ENCODE assay signal across 14 mouse cellular contexts in the genomic region with DNA sequence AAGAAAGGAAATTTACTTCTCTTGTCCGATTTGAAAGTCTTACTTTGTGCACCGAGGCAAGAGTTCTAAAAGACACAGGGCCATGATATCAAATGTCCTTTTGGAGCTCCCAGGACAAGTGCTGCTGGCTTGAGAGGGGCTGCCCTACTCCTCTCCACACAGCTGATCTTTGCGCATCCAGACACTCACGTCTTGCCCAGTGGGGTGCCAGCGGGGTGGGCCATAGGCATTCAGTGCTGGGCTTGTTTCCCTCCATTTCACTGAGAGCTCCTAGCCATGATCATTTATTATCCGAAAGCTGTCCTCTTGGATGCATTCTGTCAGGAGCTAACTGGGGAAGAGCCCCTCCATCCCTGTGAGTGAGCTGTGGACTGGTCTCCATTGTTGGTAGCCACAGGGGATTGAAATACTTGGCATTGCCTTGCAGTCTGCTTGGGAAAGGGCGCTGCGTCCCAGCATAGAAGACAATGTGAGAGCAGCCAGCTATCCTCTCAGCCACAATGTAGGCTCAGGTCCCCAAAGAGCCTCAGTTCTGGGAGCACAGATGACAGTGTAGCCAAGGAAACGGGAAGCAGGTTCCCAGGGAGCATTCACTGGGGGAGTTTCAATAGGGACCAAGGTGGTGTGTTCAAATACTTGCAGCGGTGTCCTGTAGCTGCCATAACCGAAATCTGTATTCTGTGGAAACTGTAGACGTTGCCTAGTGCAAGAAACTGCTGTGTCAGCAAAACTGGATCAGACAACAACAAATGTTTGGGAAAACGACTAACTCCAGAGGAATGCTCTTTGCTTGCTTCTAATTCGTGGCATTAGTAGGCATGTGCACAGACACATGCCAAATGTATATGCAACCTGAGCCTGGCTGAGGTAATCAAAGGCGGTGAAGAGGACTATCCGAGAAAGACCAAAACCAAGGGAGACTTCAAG.
DNase-seq lines count a peak whose midpoint lies in the region; ATAC-seq lines count a peak whose summit lies in the region.
"Had no signal": no experiment of that assay in that cellular context is flagged by ENCODE, and none has a peak within 500 bp of the region (broad histone marks: within the 10 kb centered on the region; RNA-seq: fewer than 3 reads in every experiment).

No protein-coding gene starts in this region.

- no peak overlapping the region for H3K9ac ChIP-seq in forebrain, embryonic 12.5 days
- H3K9ac ChIP-seq in forebrain, embryonic 11.5 days (ENCODE audit: low read length), result no peak overlapping the region
- no peak overlapping the region for H3K9ac ChIP-seq in hindbrain, embryonic 16.5 days (ENCODE audit: low read depth, low read length)
- H3K9ac ChIP-seq in neural tube, embryonic 15.5 days (replicated peaks), result no peak overlapping the region
- H3K9ac ChIP-seq: embryonic facial prominence, embryonic 15.5 days; heart, embryonic 15.5 days; liver, embryonic 14.5 days had no signal

- H3K4me1 ChIP-seq in forebrain, embryonic 12.5 days, result peaks cover 6% of the 10 kb centered on the region
- H3K4me1 ChIP-seq in forebrain, embryonic 11.5 days (replicated peaks; ENCODE audit: control insufficient read depth, insufficient read depth, low read length), result no peaks in the 10 kb centered on the region
- H3K4me1 ChIP-seq in hindbrain, embryonic 16.5 days (ENCODE audit: control insufficient read depth, insufficient read depth, low read depth, low read length), result peaks cover 4% of the 10 kb centered on the region; the same call in 1 of the 2 replicates
- 0 out of 2 replicates have a peak, but pooled peaks cover 3% of the 10 kb centered on the region for H3K4me1 ChIP-seq in neural tube, embryonic 15.5 days
- H3K4me1 ChIP-seq: embryonic facial prominence, embryonic 15.5 days; heart, embryonic 15.5 days had no signal

- H3K36me3 ChIP-seq in forebrain, embryonic 12.5 days (replicated peaks), result no peaks in the 10 kb centered on the region
- no peaks in the 10 kb centered on the region for H3K36me3 ChIP-seq in forebrain, embryonic 11.5 days (ENCODE audit: control insufficient read depth, insufficient read depth, low read length)
- H3K36me3 ChIP-seq in hindbrain, embryonic 16.5 days (ENCODE audit: control insufficient read depth, insufficient read depth, low read length), result no peaks in the 10 kb centered on the region
- no peaks in the 10 kb centered on the region for H3K36me3 ChIP-seq in neural tube, embryonic 15.5 days
- H3K36me3 ChIP-seq: embryonic facial prominence, embryonic 15.5 days; heart, embryonic 15.5 days had no signal

- peak; percentile 46; the same call in 1 of the 2 replicates for ATAC-seq in forebrain, embryonic 12.5 days (ENCODE audit: low FRiP score)
- ATAC-seq in forebrain, embryonic 11.5 days (replicated peaks; ENCODE audit: low FRiP score), result no peak
- ATAC-seq in hindbrain, embryonic 16.5 days, result peak; percentile 98
- ATAC-seq in neural tube, embryonic 15.5 days (ENCODE audit: low FRiP score), result peak; percentile 85
- ATAC-seq in erythroid progenitor cell, adult 5-6 weeks (replicated peaks; ENCODE audit: low FRiP score, poor library complexity, severe bottlenecking), result no peak

- no peaks in the 10 kb centered on the region for H3K27me3 ChIP-seq in forebrain, embryonic 12.5 days
- H3K27me3 ChIP-seq in forebrain, embryonic 11.5 days (ENCODE audit: control insufficient read depth, insufficient read depth, low read length), result no peaks in the 10 kb centered on the region
- H3K27me3 ChIP-seq in hindbrain, embryonic 16.5 days (replicated peaks; ENCODE audit: control insufficient read depth, insufficient read depth, low read length), result no peaks in the 10 kb centered on the region
- H3K27me3 ChIP-seq in neural tube, embryonic 15.5 days (replicated peaks), result no peaks in the 10 kb centered on the region
- H3K27me3 ChIP-seq: embryonic facial prominence, embryonic 15.5 days; heart, embryonic 15.5 days had no signal

- H3K4me3 ChIP-seq in forebrain, embryonic 12.5 days (replicated peaks), result no peak overlapping the region
- no peak overlapping the region for H3K4me3 ChIP-seq in forebrain, embryonic 11.5 days (ENCODE audit: low read depth, low read length)
- H3K4me3 ChIP-seq in hindbrain, embryonic 16.5 days (ENCODE audit: low read length), result no peak overlapping the region
- H3K4me3 ChIP-seq in neural tube, embryonic 15.5 days (replicated peaks), result no peak overlapping the region
- H3K4me3 ChIP-seq: embryonic facial prominence, embryonic 15.5 days; heart, embryonic 15.5 days; left cerebral cortex, adult 2 months had no signal

- H3K9me3 ChIP-seq in forebrain, embryonic 12.5 days, result no peaks in the 10 kb centered on the region
- no peaks in the 10 kb centered on the region for H3K9me3 ChIP-seq in forebrain, embryonic 11.5 days (ENCODE audit: control insufficient read depth, low read length)
- no peaks in the 10 kb centered on the region for H3K9me3 ChIP-seq in hindbrain, embryonic 16.5 days (ENCODE audit: control insufficient read depth, low read length)
- no peaks in the 10 kb centered on the region for H3K9me3 ChIP-seq in neural tube, embryonic 15.5 days (replicated peaks)
- H3K9me3 ChIP-seq: embryonic facial prominence, embryonic 15.5 days; heart, embryonic 15.5 days had no signal

- no peak overlapping the region for H3K27ac ChIP-seq in forebrain, embryonic 12.5 days
- no peak overlapping the region for H3K27ac ChIP-seq in forebrain, embryonic 11.5 days (ENCODE audit: low read depth, low read length)
- H3K27ac ChIP-seq in hindbrain, embryonic 16.5 days (ENCODE audit: low read depth, low read length), result no peak overlapping the region
- H3K27ac ChIP-seq in neural tube, embryonic 15.5 days (replicated peaks), result no peak overlapping the region
- H3K27ac ChIP-seq: embryonic facial prominence, embryonic 15.5 days; heart, embryonic 15.5 days; left cerebral cortex, adult 2 months; liver, embryonic 14.5 days had no signal

- no peak overlapping the region for H3K4me2 ChIP-seq in forebrain, embryonic 12.5 days
- no peak overlapping the region for H3K4me2 ChIP-seq in forebrain, embryonic 11.5 days (ENCODE audit: low read depth, low read length, severe bottlenecking)
- no peak overlapping the region for H3K4me2 ChIP-seq in hindbrain, embryonic 16.5 days (ENCODE audit: low read length)
- H3K4me2 ChIP-seq in neural tube, embryonic 15.5 days, result no peak overlapping the region
- H3K4me2 ChIP-seq: embryonic facial prominence, embryonic 15.5 days; heart, embryonic 15.5 days had no signal

- DNase-seq in forebrain, embryonic 11.5 days (ENCODE audit: low spot score), result no peak
- peak; percentile 8 for DNase-seq in embryo, embryonic 10 days (ENCODE audit: low spot score)
- DNase-seq in kidney, adult 11 months, result no peak
- no peak for DNase-seq in layer of hippocampus, adult 9-11 months
- DNase-seq: gastrocnemius, postnatal 10 days; kidney, adult 18-20 months had no signal

- 57% methylated on average over 16 of the region's 16 CpGs for WGBS in forebrain, embryonic 12.5 days
- WGBS in forebrain, embryonic 11.5 days, result 59% methylated on average over 16 of the region's 16 CpGs
- WGBS in hindbrain, embryonic 16.5 days, result 35% methylated on average over 16 of the region's 16 CpGs
- WGBS in neural tube, embryonic 15.5 days, result 41% methylated on average over 16 of the region's 16 CpGs

Comparison
In these comparisons a context has a peak if more than half of its experiments do, and no peak if none do; other contexts are left out.
1. ATAC-seq: peak in forebrain, embryonic 12.5 days (single experiment), hindbrain, embryonic 16.5 days (single experiment) and neural tube, embryonic 15.5 days (single experiment); none in forebrain, embryonic 11.5 days (single experiment) and erythroid progenitor cell, adult 5-6 weeks (single experiment).